Mouse (Mus musculus) midbrain, embryonic 12.5 days (tissue): Measurements from ENCODE around the gene Chic1. TPM values are rescaled to one million over a fixed set of nuclear protein-coding genes. Genes with fewer than 3 reads are reported as not detected.

Experiments
- ATAC-seq: fragments of 200-750 bp; cut with Nextera tagmentation; 2 replicates; pipeline ENCODE4 v1.8.0; 2017; ENCODE audit warnings: low read depth, moderate TSS enrichment, moderate library complexity; ENCODE audit not compliant: low FRiP score
- H3K27ac ChIP-seq: fragments of 300-500 bp; sonication (generic); replicated peaks from 2 replicates; pipeline ENCODE4 v1.5.1; 2016; ENCODE audit warnings: mild to moderate bottlenecking
- H3K27me3 ChIP-seq: fragments of 300-500 bp; sonication (generic); 2 replicates; pipeline ENCODE4 v1.6.1; 2016; ENCODE audit warnings: mild to moderate bottlenecking
- H3K36me3 ChIP-seq: fragments of 300-500 bp; sonication (generic); 2 replicates; pipeline ENCODE4 v1.6.1; 2016
- H3K4me1 ChIP-seq: fragments of 300-500 bp; sonication (generic); 2 replicates; pipeline ENCODE4 v1.6.1; 2016
- H3K4me2 ChIP-seq: fragments of 300-500 bp; sonication (generic); replicated peaks from 2 replicates; pipeline ENCODE4 v1.6.1; 2016; ENCODE audit warnings: mild to moderate bottlenecking, moderate library complexity
- H3K4me3 ChIP-seq: fragments of 300-500 bp; sonication (generic); 2 replicates; pipeline ENCODE4 v1.5.1; 2016; ENCODE audit warnings: mild to moderate bottlenecking
- H3K9ac ChIP-seq: fragments of 300-500 bp; sonication (generic); replicated peaks from 2 replicates; pipeline ENCODE4 v1.6.1; 2016; ENCODE audit warnings: mild to moderate bottlenecking, moderate library complexity
- H3K9me3 ChIP-seq: fragments of 300-500 bp; sonication (generic); 2 replicates; pipeline ENCODE4 v1.6.1; 2016; ENCODE audit warnings: mild to moderate bottlenecking
- WGBS: fragments of 180-500 bp; shearing (Covaris S2); methylation state at CpG from one replicate; pipeline ENCODE4 v1.1.7; 2016; 5-methylcytosine and 5-hydroxymethylcytosine counted together
- polyA plus RNA-seq: library from polyadenylated mRNA; unstranded; fragments of >200 nt; fragmentation: Nextera tagmentation; extraction: Ambion mirVana; gene quantifications from 2 replicates; pipeline ENCODE4 v1.2.1, GENCODE M21; 2016

Chic1 gene
- 7.5 and 8.1 TPM in 2 replicates for polyA plus RNA-seq

GRCm38 (mm10) chrX:103356287-103356686, at the start of gene Chic1:
Gene Chic1, plus strand, starts transcription at chrX:103356476.
- H3K4me1 ChIP-seq, result no peaks in the 10 kb centered on the region
- H3K27ac ChIP-seq, result peak within 1 kb of the TSS; percentile 46
- peaks cover 49% of the 10 kb centered on the region for H3K27me3 ChIP-seq
- ATAC-seq, result peak; percentile 96
- peak within 1 kb of the TSS; percentile 51 for H3K4me2 ChIP-seq
- H3K4me3 ChIP-seq, result peak within 1 kb of the TSS; percentile 59
- H3K36me3 ChIP-seq, result no peaks in the 10 kb centered on the region
- H3K9ac ChIP-seq, result peak within 1 kb of the TSS; percentile 75
- 17% methylated on average over 34 of the region's 34 CpGs for WGBS
- no peaks in the 10 kb centered on the region for H3K9me3 ChIP-seq

- WGBS, result 86% methylated on average over 1 of the region's 1 CpGs
- no peak for ATAC-seq
- H3K27ac ChIP-seq, result no peak overlapping the region
- H3K27me3 ChIP-seq, result peaks cover 48% of the 10 kb centered on the region
- H3K9me3 ChIP-seq, result no peaks in the 10 kb centered on the region
- H3K36me3 ChIP-seq, result no peaks in the 10 kb centered on the region
- no peak overlapping the region for H3K9ac ChIP-seq
- no peak overlapping the region for H3K4me2 ChIP-seq
- no peaks in the 10 kb centered on the region for H3K4me1 ChIP-seq
- H3K4me3 ChIP-seq, result no peak overlapping the region
Observed at GRCm38 (mm10) chrX:103308262-103308661, 48.0 kb upstream of the Chic1 start.

GRCm38 (mm10) chrX:103311723-103312122, 44.6 kb upstream of the Chic1 start:
- no peak overlapping the region for H3K9ac ChIP-seq
- no peak overlapping the region for H3K4me2 ChIP-seq
- peaks cover 50% of the 10 kb centered on the region for H3K27me3 ChIP-seq
- H3K36me3 ChIP-seq, result no peaks in the 10 kb centered on the region
- no peak for ATAC-seq
- H3K4me3 ChIP-seq, result no peak overlapping the region
- no peak overlapping the region for H3K27ac ChIP-seq
- 87% methylated on average over 3 of the region's 3 CpGs for WGBS
- H3K9me3 ChIP-seq, result no peaks in the 10 kb centered on the region
- no peaks in the 10 kb centered on the region for H3K4me1 ChIP-seq

GRCm38 (mm10) chrX:103314146-103314545, 42.1 kb upstream of the Chic1 start:
- H3K9ac ChIP-seq, result no peak overlapping the region
- H3K36me3 ChIP-seq, result no peaks in the 10 kb centered on the region
- no peaks in the 10 kb centered on the region for H3K4me1 ChIP-seq
- H3K9me3 ChIP-seq, result no peaks in the 10 kb centered on the region
- no peak for ATAC-seq
- 87% methylated on average over 6 of the region's 6 CpGs for whole genome bisulfite sequencing
- H3K4me2 ChIP-seq, result no peak overlapping the region
- H3K4me3 ChIP-seq, result no peak overlapping the region
- H3K27me3 ChIP-seq, result peaks cover 59% of the 10 kb centered on the region
- no peak overlapping the region for H3K27ac ChIP-seq

- ATAC-seq, result no peak
- WGBS, result 28% methylated on average over 13 of the region's 13 CpGs
Observed at GRCm38 (mm10) chrX:103321146-103321545, 35.1 kb upstream of the Chic1 start, which contains the start of gene Cdx4. Gene Cdx4, plus strand, starts transcription at chrX:103321398.

GRCm38 (mm10) chrX:103325900-103326299, 30.4 kb upstream of the Chic1 start:
- H3K9ac ChIP-seq, result no peak overlapping the region
- H3K36me3 ChIP-seq, result no peaks in the 10 kb centered on the region
- H3K27me3 ChIP-seq, result peaks cover 72% of the 10 kb centered on the region
- WGBS, result 77% methylated on average over 3 of the region's 3 CpGs
- ATAC-seq, result no peak
- H3K4me2 ChIP-seq, result no peak overlapping the region
- 0 out of 2 replicates have a peak, but pooled peaks cover 3% of the 10 kb centered on the region for H3K4me1 ChIP-seq
- H3K27ac ChIP-seq, result no peak overlapping the region
- H3K9me3 ChIP-seq, result no peaks in the 10 kb centered on the region
- no peak overlapping the region for H3K4me3 ChIP-seq

More at GRCm38 (mm10) chrX:103321146-103321545, 35.1 kb upstream of the Chic1 start, which contains the start of gene Cdx4:
- no peak within 1 kb of the TSS for H3K27ac ChIP-seq
- no peak within 1 kb of the TSS for H3K4me3 ChIP-seq
- 0 out of 2 replicates have a peak, but pooled peaks cover 3% of the 10 kb centered on the region for H3K4me1 ChIP-seq
- H3K4me2 ChIP-seq, result peak within 1 kb of the TSS; percentile 32
- H3K9ac ChIP-seq, result no peak within 1 kb of the TSS
- peaks cover 80% of the 10 kb centered on the region for H3K27me3 ChIP-seq
- no peaks in the 10 kb centered on the region for H3K36me3 ChIP-seq
- H3K9me3 ChIP-seq, result no peaks in the 10 kb centered on the region

GRCm38 (mm10) chrX:103329386-103329785, 26.9 kb upstream of the Chic1 start:
- 69% methylated on average over 8 of the region's 8 CpGs for WGBS
- Histone ChIP-seq H3K27ac (no peak overlapping the region), H3K4me3 (no peak overlapping the region), H3K4me2 (no peak overlapping the region), H3K4me1 (no peaks in the 10 kb centered on the region), H3K27me3 (peaks cover 59% of the 10 kb centered on the region), H3K36me3 (no peaks in the 10 kb centered on the region), H3K9ac (no peak overlapping the region), H3K9me3 (no peaks in the 10 kb centered on the region)
- no peak for ATAC-seq

GRCm38 (mm10) chrX:103331125-103331858, 25.0 kb upstream of the Chic1 start:
- H3K27me3 ChIP-seq, result peaks cover 52% of the 10 kb centered on the region
- 78% methylated on average over 5 of the region's 5 CpGs for WGBS
- no peak overlapping the region for H3K4me3 ChIP-seq
- H3K9me3 ChIP-seq, result no peaks in the 10 kb centered on the region
- no peaks in the 10 kb centered on the region for H3K36me3 ChIP-seq
- no peaks in the 10 kb centered on the region for H3K4me1 ChIP-seq
- ATAC-seq, result no peak
- H3K27ac ChIP-seq, result no peak overlapping the region
- no peak overlapping the region for H3K4me2 ChIP-seq
- no peak overlapping the region for H3K9ac ChIP-seq

GRCm38 (mm10) chrX:103341369-103342113, 14.7 kb upstream of the Chic1 start:
- Histone ChIP-seq H3K4me2 (no peak overlapping the region), H3K4me3 (no peak overlapping the region), H3K4me1 (no peaks in the 10 kb centered on the region), H3K36me3 (no peaks in the 10 kb centered on the region), H3K27ac (no peak overlapping the region), H3K27me3 (peaks cover 27% of the 10 kb centered on the region), H3K9me3 (no peaks in the 10 kb centered on the region), H3K9ac (no peak overlapping the region)
- 55% methylated on average over 3 of the region's 3 CpGs for WGBS
- no peak for ATAC-seq

- Histone ChIP-seq H3K4me1 (no peaks in the 10 kb centered on the region), H3K9me3 (no peaks in the 10 kb centered on the region), H3K4me3 (peak overlapping the region; percentile 59), H3K27me3 (peaks cover 49% of the 10 kb centered on the region), H3K9ac (no peak overlapping the region), H3K36me3 (no peaks in the 10 kb centered on the region), H3K4me2 (peak overlapping the region; percentile 51), H3K27ac (no peak overlapping the region)
- ATAC-seq, result peak; percentile 72
- 50% methylated on average over 5 of the region's 5 CpGs for WGBS
Observed at GRCm38 (mm10) chrX:103355784-103356183, 492 bp upstream of the Chic1 start.

- Histone ChIP-seq H3K9ac (peak overlapping the region; percentile 75), H3K27me3 (peaks cover 48% of the 10 kb centered on the region), H3K9me3 (no peaks in the 10 kb centered on the region), H3K4me1 (no peaks in the 10 kb centered on the region), H3K4me2 (peak overlapping the region; percentile 51), H3K36me3 (no peaks in the 10 kb centered on the region), H3K27ac (peak overlapping the region; percentile 46), H3K4me3 (peak overlapping the region; percentile 59)
- ATAC-seq, result peak; percentile 81
- 14% methylated on average over 24 of the region's 24 CpGs for WGBS
Observed at GRCm38 (mm10) chrX:103356761-103357236, 523 bp downstream of the Chic1 start.

- Histone ChIP-seq H3K9me3 (no peaks in the 10 kb centered on the region), H3K4me1 (no peaks in the 10 kb centered on the region), H3K4me2 (no peak overlapping the region), H3K4me3 (no peak overlapping the region), H3K27ac (no peak overlapping the region), H3K36me3 (no peaks in the 10 kb centered on the region), H3K9ac (no peak overlapping the region), H3K27me3 (peaks cover 29% of the 10 kb centered on the region)
- ATAC-seq, result no peak
- 54% methylated on average over 5 of the region's 5 CpGs for WGBS
Observed at GRCm38 (mm10) chrX:103366201-103366600, 9.9 kb downstream of the Chic1 start.
